Mouse (Mus musculus): ENCODE measurements at regions not wholly inside any gene's neighbourhood (a gene's known extent, or its start where the extent isn't known, plus 50 kb on each side); places are given as distances from the start of the nearest gene placed in this dataset.

GRCm38 (mm10) chr13:97705926-97706325, 54.5 kb downstream of the Gm10260 start:
- DNase-seq (ENCODE audit: low read depth, low spot score), result peak; percentile 85

DNA sequence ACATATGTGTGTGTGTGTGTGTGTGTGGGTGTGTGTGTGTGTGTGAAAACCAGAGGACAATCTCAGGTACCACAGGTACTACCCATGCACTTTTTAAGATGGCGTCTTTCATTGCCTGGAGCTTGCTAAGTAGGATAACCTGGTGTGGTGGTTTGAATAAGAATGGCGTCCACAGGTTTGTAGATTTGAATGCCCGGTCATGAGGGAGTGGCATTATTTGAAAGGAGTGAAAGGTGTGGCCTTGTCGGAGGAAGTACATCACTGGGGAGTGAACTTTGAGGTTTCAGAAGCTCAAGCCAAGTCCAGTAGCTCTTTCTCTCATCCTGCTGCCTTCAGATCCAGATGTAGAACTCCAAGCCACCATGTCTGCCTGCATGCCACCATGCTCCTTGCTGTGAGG, 55.9 kb downstream of the Gm10260 start:
- DNase-seq (ENCODE audit: low read depth, low spot score), result no peak

DNA sequence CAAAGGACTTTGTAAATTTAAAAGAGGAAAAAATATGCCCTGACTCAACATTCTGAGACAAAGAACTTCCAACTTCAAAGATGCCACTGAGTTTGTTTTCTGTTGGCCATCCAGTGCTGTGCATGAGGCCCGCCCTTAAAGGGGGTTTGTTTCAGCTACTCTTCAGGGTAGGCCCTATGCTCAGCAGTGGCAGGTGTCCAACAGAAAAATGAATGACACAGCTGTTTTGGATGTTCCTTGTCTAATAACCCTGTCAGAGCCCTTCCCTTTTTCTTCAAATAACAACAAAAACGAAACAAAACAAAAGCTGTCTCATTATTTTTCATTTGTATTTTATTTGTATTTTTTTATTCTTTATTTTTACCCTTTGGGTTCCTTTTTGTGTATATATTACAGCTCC, 61.5 kb downstream of the Gm10260 start:
- no peak for DNase-seq (ENCODE audit: low read depth, low spot score)

GRCm38 (mm10) chr13:97698317-97698716, 62.1 kb downstream of the Gm10260 start:
- DNase-seq (ENCODE audit: low read depth, low spot score), result no peak

- DNase-seq (ENCODE audit: low read depth, low spot score), result no peak
Measured at GRCm38 (mm10) chr13:97697262-97697661, 63.2 kb downstream of the Gm10260 start.

- DNase-seq (ENCODE audit: low read depth, low spot score), result no peak
Measured at GRCm38 (mm10) chr13:97695022-97695421, 65.4 kb downstream of the Gm10260 start.

DNA sequence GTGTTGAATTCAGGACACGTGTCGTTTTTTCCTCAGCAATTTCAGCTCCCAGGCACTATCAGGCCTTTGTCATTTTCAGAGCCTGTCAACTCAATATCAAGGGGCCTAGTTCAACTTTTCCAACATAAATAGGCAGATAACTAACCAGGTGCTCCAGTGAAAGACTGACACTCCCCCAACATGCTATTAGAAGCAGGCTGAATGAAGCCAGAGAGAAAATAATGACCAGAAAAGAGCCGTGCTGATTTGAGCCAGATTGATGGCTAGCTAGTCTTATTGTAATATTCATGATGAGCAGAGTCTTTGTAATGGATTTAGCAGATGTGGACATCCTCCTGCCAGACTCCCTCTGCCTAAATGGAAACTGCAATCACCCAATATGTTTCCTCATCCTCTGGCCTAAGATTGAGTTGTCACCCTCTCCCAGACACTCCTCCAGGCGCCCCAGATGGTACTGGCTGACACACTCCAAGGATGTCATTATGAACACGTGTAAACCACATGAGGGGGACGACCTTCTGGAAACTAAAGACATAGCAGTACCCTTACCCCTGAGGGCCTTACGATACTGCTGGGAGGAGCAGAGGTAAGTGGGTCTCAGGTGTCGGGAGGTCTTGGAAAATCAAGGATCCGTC, 66.0 kb downstream of the Gm10260 start:
- no peak for DNase-seq (ENCODE audit: low read depth, low spot score)

GRCm38 (mm10) chr13:97688310-97688886, 72.0 kb downstream of the Gm10260 start:
- DNase-seq (ENCODE audit: low read depth, low spot score), result no peak

GRCm38 (mm10) chr13:97683836-97684235, 76.6 kb downstream of the Gm10260 start:
- no peak for DNase-seq (ENCODE audit: low read depth, low spot score)

- DNase-seq (ENCODE audit: low read depth, low spot score), result no peak
Measured at GRCm38 (mm10) chr13:97681228-97681987, 79.0 kb downstream of the Gm10260 start.

- DNase-seq (ENCODE audit: low read depth, low spot score), result no peak
Measured at GRCm38 (mm10) chr13:97680283-97680896, 80.0 kb downstream of the Gm10260 start.

DNA sequence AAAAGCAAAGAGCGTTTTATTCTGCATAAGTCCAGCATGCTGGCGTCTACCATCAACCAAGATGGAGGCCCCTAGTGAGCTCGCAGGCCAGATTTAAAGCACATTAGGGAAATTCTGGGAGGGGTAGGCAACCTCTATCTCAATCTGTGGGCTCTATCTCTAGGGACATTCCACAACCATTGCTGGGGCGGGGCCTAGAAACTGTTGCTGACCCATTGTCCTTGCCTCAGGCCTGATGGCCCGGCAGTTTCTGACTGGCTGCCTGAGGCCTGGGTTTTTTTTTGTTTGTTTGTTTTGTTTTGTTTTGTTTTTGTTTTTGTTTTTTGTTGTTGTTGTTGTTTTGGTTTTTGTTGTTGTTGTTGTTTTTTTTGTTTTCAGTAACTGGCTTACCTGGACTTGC, 81.4 kb downstream of the Gm10260 start:
- no peak for DNase-seq (ENCODE audit: low read depth, low spot score)

DNA sequence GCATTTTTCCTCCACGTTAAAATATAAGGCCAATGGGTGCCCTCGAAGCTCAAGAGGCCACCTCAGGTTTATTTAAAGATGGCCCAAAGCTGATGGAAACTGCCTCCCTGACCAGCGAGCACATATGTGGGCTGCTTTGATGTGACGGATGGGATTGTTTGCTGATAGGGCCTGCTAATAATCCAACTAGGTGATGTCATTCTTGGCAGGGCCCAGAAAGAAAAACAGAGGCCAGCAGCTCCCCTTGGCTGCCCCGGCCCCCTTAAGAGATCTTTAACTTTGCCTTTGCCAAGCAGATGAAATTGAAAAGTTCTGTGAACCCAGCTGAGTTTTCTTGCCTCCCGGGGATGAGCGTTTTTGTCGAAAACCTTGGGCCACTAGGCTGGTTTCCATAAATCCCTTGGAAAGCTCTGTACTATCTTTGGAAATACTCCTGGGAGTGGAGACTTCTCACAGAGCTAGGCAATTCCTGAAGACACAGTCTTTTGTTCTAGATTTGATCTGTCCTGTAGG, 83.8 kb downstream of the Gm10260 start:
- DNase-seq (ENCODE audit: low read depth, low spot score), result no peak

GRCm38 (mm10) chr13:97673107-97673506, 87.3 kb downstream of the Gm10260 start:
- DNase-seq (ENCODE audit: low read depth, low spot score), result no peak

GRCm38 (mm10) chr13:97672038-97672675, 88.3 kb downstream of the Gm10260 start:
- no peak for DNase-seq (ENCODE audit: low read depth, low spot score)

- DNase-seq (ENCODE audit: low read depth, low spot score), result no peak
Measured at GRCm38 (mm10) chr13:97669366-97669765, 91.1 kb downstream of the Gm10260 start.

DNA sequence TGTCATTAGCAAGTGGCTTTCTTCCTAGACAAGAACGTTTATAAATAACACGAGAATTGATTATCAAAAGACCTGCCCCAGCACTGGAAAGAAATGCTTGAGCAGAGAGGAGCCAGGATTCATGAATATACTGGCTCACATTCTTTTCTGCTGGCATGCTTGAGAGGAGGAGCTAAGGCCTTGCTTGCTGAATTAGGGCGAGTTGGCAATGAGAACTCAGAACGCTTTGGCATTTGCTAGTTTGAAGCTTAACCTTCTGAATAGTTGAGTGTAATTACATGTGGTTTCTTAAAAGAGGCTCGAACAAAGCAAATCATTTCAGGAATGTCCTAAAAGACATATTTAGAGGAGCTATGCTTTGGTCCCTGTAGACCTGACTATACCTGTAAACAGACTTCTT, 91.5 kb downstream of the Gm10260 start:
- no peak for DNase-seq (ENCODE audit: low read depth, low spot score)

DNA sequence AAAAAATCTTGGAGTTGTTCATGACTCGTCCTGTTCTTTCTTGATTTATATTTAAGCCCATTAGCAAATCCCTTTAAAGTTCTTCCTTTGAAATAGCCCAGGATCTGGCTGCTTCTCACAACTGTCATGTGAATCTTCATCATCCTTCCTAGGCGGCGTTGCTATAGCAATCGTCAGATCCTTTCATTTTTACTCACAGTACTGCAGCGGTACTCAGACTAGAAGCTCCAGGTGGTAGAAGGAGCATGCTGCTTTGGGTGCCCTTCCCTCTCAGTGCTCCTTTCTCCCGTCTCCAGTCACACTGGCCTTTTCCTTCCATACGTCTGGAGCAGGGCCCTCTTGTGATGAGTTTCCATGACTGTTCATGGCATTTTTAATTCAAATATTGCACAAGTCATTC, 93.1 kb downstream of the Gm10260 start:
- DNase-seq (ENCODE audit: low read depth, low spot score), result peak; percentile 74

DNA sequence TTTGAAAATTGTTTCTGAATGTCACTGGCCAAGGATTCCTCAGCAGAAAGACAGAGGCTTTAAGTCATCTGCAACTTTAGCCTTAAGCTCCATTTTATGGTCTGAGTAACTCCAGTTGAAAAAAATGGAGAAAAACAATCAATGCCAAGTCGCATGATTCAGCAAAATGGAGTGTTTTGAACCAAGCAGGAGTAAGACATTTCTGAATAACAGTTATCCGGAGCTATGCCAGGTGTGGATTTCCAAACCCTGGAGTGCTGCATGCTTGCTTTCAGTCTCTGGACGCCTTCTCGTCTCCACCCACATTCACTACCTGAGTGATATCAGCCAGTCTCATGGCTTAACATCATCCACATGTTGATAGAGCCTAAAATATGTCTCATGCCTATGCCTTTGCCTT, 93.7 kb downstream of the Gm10260 start:
- DNase-seq (ENCODE audit: low read depth, low spot score), result no peak

- no peak for DNase-seq (ENCODE audit: low read depth, low spot score)
Measured at GRCm38 (mm10) chr13:97665226-97665625, 95.2 kb downstream of the Gm10260 start.

DNA sequence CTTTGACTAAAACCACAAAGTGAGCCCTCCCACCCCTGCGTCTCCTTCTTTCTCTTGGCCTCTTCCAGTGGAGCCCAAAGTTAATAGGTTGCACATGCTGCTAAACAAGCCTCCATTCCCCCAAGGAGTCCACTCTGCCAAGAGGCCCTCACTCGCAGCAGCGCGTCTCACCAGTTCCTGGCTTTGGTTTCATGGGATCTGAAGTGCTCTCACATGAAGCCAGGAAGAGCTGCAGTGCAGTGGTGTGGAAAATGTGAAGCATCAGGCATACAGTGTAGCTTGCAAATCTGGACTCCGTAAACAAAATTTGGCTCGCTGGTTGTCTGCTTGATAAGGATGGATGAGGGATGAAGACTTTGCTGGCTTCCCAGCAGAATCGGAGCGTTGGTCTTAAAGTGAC, 97.7 kb downstream of the Gm10260 start:
- DNase-seq (ENCODE audit: low read depth, low spot score), result no peak

DNA sequence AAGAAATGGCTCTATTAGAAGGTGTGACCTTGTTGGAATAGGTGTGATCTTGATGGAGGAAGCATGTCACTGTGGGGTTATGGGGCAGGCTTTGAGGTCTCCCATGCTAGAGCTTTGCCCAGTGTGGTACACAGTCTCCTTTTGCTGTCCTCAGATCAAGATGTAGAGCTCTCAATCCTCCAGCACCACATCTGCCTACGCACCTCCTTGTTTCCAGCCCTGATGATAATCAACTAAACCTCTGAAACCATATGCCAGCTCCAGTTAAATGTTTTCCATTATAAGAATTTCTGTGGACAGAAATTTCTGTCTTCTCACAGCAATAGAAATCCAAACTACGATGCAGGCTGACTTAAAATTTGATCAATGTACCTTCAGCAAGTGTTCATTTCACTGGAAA, 103.8 kb downstream of the Gm10260 start:
- DNase-seq (ENCODE audit: low read depth, low spot score), result no peak

Measured in telencephalon, adult 2 months (tissue).